Mouse (Mus musculus) layer of hippocampus, adult 18-20 months (tissue): Measurements from ENCODE around the gene Zdhhc3. TPM values are rescaled to one million over a fixed set of nuclear protein-coding genes. Genes with fewer than 3 reads are reported as not detected.

ENCODE experiments used
- DNase-seq, 2 experiments: peaks; one replicate each; pipeline ENCODE4 v3.0.0; 2022; ENCODE audit warnings: low spot score in 2 of 2
- total RNA-seq, 2 experiments: library from RNA; stranded (reverse); gene quantifications; 2 replicates each; pipeline ENCODE4 v1.2.3; 2021

Gene Zdhhc3
- total RNA-seq, 2 experiments from 2014 or later: 57.5 to 62.1 TPM

DNA sequence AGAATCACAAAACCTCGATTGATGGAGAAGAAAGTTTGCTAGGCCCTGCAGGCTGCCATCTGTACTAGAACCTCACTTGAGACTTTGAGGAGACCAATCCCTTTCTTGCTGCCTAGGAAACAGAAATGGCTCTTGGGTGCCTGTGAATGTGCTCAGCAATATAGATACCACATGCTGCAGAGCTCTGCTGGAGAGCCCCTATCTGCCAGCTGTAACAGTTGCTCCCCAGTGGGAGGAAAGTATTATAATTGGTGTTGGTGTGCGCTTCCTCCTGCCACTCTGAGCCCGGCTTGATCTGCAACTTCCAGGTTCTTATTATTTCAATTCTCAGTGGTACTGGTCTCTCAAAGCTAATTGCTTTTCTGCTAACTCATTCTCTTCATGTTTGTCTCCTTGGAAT, 10.0 kb upstream of the Zdhhc3 start:
- DNase-seq: peak; percentile 13 to 26

DNA sequence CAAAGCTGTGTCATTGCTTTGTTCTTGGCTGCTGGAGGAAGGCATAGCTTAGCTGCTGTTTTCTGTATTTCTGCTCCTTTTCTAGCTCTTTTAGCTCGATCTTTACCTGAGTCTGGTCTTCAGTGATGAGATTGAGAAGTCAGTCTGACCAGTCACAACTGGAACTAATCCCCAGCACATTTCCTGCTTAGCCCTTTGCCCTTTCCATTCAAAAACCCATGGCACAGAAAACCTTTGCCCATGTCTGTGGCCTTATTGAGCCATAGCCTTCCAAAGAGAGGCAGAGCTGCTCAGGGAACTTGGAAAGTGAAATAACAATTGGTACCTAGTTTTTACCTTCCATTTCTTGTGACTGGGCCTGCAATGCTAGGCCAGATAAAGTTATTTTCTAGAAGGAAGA, 2.6 kb upstream of the Zdhhc3 start:
- no peak for DNase-seq

DNA sequence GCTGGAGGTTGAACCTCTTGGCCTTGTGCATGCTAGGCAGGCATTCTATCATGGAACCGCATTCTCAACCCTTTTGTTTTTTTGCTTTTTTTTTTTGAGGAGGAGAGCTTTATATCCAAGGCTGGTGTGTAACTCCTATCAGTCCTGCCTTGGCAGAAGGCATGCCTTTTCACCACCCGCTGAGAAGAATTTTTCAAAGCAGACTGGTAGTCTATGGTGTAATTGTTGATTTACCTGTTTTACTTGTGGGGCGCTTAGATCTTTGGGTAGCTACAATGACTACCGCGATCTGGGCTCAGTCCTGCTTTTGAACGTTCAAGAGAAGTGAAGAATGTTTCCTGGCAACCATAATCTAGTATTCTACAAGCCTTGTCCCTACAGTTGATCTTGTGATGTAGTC, 926 bp upstream of the Zdhhc3 start:
- DNase-seq: no peak

DNA sequence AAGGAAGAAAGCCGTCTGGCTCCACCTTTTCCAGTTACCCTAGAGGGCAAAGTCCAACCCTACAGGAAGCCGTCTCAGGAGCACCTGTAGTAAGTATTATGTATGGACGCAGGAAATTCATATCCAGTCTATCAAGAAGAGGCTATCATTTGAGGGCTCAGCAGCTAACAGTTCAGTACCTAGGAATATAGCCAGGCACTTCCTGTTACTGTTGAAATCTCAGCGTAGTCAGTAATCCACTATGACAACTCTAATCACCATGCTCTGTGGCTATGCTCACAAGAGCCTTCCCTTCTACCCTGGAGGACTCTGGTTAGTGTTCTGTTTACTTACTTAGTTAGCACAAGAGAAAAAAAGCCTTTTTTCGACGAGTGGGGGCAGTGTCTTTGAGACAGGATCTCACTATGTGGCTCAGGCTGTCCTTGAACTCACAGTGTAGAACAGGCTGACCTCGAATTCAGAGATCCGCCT, 1.2 kb downstream of the Zdhhc3 start:
- no peak for DNase-seq

DNA sequence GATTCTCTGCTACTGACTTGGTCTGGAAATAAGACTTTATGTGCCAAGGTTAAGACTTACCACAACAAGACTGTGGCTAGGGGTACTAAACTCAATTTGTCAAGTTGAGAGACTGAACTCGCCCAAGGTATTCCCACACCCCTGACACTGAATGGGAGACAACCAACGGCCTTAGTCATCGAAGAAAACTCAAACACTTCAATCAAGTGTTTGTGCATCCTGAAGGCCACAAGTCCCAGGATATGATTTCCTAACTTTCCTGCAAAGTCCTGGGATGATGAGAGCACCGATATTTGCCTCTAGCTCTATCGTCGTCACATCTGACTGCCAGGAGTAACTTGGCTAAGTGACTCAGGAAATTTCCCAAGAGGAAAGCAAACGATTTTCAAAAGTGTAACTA, 3.8 kb downstream of the Zdhhc3 start:
- no peak for DNase-seq

DNA sequence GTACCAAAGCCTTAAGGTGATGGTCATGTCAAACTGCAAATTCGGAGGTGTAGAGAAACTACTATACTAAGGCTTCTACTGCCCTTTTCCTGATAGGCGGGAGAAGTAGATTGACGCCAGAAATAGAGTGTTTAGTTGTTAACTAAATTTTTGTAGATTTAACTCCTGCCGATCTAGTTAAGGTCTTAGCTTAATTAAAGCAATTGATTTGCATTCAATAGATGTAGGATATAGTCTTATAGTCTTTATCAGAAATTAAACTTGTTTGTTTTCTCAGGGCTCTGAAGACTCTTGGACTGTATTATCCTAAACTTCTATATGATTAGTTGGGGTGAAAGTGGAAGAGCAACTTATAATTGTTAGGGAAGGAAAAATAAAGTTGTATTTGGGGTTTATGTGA, 5.8 kb downstream of the Zdhhc3 start:
- DNase-seq: no peak

DNA sequence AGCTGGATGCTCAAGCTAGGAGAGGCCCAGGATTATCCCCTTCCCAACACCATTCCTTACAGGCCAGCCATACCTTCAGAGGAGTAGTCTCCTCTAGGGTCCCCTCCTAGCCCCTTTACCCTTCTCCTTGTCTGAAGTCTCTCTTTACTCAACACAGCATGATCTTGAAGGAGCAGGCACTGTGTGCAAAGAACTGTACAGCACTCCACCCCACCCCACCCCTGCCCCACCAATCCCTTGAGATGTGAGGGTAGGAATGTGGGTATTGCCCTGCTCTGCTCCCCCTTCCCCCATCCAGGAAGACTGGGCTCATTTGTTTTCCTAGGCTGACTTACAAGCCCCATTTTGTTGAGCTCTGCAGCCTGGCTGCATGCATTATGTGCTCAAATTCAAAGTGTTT, 8.6 kb downstream of the Zdhhc3 start:
- no peak for DNase-seq

DNA sequence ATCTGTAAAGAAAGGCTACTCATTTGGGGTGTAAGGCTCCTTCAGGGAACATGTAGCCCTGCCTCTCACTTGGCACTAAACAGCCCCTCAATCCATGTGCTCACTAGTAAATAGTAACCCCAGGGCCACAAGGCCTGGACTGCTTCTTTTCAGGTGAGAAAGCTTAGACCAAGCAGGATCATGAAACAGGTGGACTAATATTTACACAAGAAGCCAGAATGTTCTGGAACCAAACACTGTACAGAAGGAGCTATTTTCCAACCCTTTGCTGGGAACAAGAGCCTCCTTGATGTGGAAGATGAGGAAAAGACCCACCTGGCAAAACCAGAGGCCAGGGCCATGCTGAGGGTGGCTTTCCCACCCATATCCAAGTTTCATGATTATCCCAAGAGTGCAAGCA, 9.6 kb downstream of the Zdhhc3 start:
- DNase-seq: no peak

DNA sequence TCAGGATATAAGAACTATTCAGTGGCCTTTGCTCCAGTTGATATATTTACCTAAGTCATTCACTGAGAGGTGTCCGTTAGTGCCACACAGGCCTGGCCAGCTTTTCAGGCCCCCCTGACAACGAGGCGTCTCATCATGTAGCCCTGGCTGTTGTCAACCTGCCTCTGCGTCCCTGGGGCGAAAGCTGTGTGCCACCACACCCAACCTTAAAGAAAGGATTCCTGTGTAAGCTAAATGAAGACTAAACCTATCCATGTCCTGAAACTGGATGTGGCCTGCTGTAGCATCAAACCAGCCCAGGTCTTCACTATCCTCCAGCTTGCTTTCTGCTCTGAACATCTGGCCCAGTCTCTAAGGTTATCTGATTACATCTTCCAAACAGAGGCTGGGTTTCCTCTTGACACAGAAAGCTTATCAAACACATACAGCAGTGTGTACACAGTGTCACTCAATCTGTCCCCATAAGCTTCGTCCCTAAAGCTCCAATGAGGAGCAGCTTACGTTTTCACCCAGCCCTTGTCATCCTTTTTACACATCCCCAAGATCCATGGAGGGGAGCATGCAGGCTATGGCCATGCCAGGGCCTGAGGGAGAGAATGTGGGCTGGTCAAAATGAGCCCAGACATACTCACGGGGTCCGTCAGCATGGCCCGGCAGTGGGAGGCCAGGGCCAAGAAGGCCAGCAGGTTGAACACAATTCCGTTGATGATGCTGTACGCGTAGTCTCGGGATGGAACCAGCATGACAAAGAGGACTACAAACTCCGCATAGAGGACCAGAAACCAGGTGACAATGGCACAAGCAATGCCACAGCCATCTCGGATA, 13.2 kb downstream of the Zdhhc3 start:
- no peak for DNase-seq

DNA sequence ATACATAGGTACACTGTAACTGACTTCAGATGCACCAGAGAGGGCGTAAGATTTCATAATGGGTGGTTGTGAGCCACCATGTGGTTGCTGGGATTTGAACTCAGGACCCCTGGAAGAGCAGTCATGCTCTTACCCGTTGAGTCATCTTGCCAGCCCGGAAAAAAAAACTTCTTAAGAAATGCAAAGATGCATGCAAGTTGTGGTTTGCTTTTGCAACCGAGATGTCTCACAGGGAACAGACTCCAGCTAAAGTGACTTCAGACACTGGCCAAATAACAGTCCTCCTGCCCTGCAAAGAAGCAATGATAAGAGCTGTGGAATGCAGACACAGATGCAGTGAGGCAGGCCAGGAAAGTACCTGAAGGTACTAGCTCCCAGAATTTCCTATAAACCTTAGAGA, 22.2 kb downstream of the Zdhhc3 start:
- DNase-seq: no peak

DNA sequence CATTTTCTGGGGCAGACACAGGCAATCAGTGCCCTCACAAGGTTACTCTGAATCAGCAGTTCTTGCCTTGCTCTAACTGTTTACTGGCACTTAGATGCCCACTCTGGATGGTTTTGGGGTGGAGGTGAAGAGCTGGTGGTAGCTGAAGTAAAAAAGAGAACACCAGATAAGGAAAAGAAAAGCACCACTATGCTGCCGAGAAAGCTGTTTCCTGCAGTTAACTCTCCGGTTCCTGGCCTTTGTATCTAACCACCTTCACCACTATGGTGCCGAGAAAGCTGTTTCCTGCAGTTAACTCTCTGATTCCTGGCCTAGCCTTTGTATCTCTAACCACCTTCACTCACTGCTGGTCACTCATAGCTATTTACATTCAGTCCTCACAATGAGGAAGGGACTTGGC, 25.4 kb downstream of the Zdhhc3 start:
- DNase-seq: no peak

DNA sequence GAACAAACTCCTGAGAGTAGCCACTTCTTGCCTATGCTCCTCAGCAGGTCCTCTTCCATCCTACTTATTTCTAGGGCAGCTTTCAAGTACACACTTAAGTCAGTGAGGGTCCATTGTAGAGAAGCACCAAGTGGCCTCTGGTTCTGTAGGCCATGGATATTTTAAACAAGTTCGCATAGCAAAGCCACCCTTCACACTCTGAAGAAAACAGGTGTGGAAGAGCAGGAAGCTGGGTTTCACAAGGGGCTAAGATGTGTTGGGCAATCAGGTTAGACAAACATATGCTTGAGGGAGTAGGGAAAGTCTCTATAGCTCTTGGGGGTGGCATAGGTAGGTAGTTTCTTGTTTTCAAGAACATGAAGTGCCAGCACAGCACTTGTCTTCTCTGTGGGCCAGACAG, 27.6 kb downstream of the Zdhhc3 start:
- no peak for DNase-seq

DNA sequence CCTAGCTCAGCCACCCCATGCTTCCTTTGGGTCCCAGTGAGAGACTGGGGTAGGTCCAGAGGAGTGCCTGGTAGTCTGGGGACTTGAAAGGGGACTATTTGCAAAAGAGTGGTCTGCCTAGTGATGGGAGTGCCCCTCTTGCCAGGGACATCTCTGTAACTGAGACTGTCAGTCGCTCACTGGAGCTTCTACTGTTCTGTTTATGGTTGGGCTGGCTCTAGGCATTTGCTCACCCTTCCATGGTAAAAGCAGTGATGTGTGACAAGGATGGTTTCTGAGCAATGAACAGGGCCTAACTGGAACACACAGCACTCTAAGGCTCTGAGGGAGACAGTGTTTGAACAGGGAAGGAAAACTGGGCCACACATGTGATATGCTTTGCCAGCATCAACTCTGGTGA, 32.2 kb downstream of the Zdhhc3 start:
- no peak for DNase-seq

DNA sequence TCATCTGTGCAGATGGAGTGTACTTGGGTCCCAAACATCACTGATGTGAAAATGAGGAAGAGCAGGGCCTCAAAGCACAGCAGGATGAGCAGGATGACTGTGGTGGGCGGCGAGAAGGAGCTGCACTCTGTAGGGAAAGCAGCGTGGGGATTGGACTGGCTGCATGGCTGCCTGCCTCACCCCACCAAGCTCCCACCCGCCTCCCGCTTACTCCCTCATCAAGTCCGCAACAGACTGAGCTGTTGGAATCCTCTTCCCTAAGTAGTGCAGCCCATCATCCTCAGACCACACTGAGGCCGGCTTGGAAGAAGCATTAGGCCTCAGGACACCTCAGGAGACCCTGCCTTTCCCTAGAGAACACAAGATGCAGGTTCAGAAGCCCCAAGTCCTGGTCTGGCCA, 32.6 kb downstream of the Zdhhc3 start:
- no peak for DNase-seq

DNA sequence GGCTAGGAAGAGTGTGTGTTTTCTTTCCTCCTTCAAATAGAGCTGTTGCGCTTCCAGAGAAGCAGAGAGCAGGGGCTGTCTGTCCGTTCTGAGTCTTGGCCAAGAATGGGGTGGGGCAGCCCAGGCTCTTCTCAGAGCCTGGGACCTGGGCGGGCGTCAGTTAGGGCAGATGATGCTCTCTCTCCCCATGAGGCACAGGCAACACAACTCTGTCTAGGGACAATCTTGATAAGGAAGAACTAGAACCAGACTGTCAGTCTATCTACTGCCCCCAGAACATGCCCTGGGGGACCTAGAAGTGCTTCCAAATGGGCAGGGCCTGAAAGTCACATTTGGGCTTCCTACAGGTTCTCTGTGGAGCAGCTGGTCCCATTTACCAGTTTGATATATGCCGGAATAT, 33.9 kb downstream of the Zdhhc3 start:
- no peak for DNase-seq

DNA sequence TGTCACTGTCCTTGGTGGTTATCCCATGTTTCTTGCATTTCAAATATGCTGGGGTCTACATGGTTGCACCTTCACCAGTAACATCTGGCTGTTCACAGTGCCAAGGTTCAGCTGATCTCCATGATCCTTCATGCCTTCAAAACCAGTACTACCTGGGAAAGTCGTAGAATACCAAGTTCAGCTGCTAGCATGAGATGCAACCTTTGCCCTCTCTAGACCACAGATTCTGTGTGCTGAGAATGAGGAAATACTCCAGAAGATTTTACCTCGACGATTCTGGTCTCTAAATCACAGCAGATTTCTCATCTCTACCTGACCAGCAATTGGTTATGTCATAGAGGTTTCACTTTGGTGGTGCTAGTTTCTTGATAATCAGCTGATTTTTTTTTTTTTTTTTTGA, 52.8 kb downstream of the Zdhhc3 start:
- no peak for DNase-seq

DNA sequence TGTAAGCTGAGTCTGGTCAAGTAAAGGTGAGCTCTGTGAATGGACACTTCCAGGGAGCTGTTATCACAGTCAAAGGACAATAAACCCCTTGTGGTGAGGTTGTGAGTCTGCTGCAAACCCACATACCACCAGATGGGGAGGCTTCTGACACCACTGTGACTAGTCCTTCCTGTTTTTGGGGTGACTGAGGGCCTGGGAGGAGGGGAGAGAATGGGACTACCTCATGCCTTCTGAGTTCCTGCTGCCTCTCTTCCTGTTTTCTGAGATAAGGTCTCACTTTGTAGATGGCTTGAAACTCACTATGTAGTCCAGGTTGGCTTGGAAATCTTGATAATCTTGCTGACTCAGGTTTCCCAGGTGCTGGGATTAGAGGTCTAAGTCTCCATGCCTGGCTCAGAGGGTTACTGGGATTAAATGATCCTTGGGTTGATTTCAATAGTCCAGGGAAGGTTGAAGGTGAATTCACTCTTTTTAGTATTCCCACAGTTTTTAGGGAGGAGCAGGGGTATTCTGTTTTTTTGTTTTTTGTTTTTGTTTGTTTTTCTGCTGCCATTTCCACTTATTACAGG, 54.2 kb downstream of the Zdhhc3 start:
- DNase-seq: no peak

DNA sequence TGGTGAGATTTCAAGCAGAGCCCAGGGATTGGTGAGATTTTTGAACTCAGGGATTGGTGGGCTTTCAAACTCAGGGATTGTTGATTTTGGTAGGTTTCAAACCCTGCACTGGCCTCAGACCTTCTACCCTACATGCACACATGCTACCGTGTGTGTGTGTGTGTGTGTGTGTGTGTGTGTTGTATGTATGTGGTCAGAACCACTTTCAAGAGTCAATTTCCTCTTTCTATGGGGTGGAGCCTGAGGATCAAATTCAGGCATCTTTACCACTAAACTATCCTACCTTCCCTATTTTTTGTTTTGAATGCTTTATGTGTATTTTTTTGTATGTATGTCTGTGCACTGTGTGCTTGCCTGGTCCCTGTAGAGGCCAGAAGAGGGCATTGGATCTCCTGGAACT, 65.3 kb downstream of the Zdhhc3 start:
- no peak for DNase-seq

DNA sequence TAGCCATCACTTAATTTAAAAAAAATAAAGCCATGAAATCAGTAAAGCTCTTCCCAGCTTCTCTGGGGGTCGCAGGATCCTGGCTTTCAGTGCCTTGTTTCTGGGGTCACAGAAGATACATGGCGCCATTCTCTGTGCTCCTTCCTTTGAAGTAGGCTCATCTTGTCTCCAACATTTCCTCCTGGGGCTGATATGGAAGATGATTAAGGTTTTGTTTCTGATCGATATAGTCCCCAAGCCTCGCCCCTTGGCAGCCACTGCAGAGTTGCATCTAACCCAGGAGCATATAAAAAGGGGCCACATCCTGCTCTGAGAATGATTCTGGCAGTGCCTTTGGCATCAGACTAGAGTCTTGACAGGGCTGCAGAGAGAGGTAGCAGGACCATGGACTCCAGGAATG, 78.6 kb downstream of the Zdhhc3 start, which contains the start of gene Tgm4:
Tgm4 (plus strand) TSS at position 301 of the 400 bp plus-strand sequence.
- no peak for DNase-seq

DNA sequence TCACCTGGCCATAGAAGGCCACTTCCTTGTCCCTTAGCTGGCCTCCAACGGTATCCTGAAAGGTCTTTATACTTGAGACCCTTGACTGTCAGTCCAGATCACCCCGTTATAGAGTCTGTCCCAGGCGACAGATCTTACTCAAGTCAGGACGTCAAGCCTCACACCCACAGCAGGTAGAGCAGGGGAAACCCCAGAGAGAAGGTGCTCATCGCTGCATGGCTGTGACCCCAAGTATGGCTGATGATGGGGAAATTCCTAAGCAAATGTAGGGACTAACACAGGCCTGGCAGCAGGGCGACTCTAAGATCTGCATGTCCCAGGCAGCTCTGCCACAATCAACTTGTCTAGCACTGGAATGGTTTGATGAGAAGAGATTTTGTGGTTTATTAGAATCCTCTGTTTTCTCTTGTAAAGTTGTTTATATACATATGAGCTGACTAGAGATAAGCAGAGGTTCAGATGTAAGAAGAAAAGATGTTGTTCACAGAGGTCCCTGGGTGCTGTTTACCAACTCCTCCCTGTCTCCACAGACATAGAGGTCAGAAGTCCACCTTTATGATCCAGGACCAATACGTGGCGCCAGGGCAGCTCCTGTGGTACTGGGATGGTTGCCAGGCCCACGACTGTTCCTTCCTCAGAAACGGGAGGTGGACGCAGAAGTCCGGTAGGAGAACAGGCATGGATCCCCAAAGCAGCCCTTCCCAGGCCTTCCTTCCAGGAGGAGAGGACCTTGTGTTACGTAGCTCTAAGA, 81.3 kb downstream of the Zdhhc3 start:
- no peak for DNase-seq

DNA sequence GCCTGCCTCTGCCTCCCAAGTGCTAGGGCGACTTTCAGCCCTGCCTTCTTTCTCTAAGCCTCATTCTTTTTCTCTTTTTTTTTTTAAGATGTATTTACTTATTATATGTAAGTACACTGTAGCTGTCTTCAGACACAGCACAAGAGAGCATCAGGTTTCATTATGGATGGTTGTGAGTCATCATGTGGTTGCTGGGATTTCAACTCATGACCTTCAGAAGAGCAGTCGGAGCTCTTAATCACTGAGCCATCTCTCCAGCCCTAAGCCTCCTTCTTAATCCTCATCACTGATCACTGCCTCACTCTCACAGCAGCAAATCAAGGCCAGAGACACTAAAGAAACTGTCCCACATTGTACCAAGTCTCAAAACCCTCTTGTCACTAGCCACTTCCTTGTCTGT, 88.8 kb downstream of the Zdhhc3 start:
- no peak for DNase-seq

DNA sequence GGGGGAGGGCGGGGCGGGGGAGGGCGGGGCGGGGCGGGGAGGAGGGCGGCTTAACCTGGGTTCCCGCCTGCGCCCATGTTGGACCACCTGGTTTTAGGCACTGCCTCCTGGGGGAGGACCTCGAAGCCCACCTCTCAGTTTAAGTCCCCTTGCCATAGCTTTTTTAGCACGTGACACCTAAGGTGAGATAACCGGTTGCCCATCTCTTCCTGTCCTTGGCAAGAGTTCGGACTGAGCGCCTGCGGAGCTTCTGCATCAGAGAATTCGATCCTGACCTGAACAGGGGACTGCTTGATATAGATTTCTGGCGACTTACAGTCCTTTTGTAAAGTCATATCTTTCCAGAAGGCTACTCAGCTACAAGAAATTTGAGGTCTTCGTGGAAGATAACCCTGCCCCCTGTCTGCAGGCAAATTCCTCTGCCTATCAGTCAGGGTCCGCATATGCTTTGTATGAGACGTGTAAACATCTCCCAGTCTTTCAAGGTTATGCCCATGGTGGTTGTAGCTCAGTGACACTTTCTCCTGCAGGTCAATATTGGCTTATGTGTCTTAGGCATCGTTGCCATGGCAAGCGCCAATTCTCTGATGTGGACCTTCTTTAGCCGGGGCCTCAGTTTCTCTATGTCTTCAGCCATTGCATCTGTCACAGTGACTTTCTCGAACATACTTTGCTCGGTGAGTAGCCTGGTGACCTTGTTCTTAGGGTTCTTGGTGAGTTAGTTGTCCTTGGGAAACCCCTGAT, 91.2 kb downstream of the Zdhhc3 start:
- peak; percentile 4 to 28 for DNase-seq
